Mouse (Mus musculus): ENCODE data around the gene Sema6c. TPM values are rescaled to one million over a fixed set of nuclear protein-coding genes. Genes with fewer than 3 reads are reported as not detected.

The Sema6c gene
- polyA plus RNA-seq, 1 experiment from 2014 or later = 3.9 TPM

DNA sequence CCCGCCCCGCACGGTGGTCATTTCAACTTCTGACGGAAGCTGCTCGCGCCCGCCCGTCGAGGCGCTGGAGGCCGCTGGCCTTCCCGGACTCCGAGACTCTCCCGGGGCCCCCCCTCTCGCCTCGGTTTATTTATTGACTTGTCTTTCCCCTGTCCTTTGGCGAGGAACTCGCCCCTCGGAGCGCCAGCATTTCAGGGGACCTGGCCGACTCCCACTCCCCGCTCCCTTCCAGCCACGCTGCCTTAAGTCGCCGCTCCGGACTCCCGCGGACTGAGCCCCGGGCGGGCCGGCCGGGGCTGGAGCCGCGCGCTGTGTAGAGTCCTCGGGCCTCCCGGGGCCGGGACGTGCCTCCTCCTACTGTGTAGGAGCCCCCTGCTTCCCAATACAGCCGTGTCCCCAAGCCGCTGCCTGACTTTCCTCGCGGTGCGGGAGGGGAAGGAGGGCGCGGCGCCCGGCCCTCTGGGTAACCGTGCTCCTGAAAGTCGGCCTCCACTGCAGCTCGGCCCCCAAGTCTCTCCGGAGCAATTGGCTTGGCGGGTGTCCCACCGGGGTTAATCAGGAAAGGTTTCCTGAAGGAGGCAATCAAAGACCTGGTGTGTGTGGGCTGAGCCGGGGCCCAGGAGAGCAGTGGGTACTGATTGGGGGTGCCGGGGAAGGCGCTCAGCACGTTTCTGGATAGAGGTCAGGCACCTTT lies 13.1 kb downstream of the Sema6c start:
- WGBS = 6% methylated on average over 58 of the region's 58 CpGs
- Histone ChIP-seq H3K27me3 (peaks cover 43% of the 10 kb centered on the region), H3K4me2 (peak overlapping the region; percentile 80), H3K4me3 (replicated peaks) (peak overlapping the region; percentile 42), H3K9ac (peak overlapping the region; percentile 56), H3K4me1 (peaks cover 20% of the 10 kb centered on the region), H3K36me3 (peaks cover 34% of the 10 kb centered on the region), H3K9me3 (replicated peaks) (no peaks in the 10 kb centered on the region), H3K27ac (no peak overlapping the region)
- ATAC-seq (replicated peaks; ENCODE audit: low FRiP score) = peak; percentile 68

DNA sequence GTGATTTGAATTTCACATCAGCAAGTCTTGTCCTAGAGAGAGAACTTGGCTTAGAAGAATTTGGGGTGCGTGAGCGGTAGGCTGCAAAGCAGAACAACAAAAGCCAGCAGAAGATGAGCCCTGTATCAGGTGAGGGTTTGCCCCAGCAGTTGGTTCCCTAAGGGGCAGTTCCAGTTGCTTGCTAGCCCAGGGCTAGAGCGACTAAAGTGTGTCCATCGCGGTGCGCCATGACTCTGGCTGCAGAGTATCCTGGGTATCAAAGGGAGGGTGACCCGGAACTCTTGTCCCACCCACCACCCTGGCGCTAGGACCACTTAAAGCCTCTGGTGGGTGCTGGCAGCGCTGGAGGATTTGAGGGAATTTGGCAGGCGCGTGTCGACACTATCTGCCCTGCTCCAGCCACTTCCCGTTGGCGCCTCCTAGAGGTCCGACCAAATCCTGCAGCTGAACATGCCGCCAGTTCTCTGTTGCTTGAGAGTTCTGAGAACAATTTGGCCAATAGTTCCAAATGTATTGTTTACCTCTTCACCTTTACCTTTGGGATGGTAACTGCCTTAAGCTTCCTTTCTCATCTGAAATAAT lies 13.8 kb downstream of the Sema6c start:
- ATAC-seq (replicated peaks; ENCODE audit: low FRiP score) = peak; percentile 34; the same call in 1 of the 2 replicates
- H3K4me3 ChIP-seq (replicated peaks) = peak overlapping the region; percentile 42
- WGBS = 2% methylated on average over 16 of the region's 16 CpGs

DNA sequence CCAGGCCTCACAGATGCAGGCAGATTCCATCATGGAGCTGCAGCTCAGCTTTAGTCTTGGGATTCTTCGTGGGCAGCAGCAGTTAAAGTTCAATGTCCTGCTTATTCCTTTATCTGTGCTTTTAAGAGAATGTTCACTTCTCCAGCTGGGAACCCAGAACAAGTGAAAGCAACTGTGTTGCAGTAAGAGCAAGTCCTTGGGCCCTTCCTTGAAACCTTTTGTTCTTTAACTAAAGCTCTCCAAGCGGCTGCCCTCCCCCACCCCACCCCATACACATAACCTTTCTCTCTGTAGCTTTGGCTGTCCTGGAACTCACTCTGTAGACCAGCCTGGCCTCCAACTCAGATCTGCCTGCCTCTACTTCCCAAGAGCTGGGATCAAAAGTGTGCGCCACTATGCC lies 16.2 kb downstream of the Sema6c start:
- H3K27me3 ChIP-seq = peaks cover 26% of the 10 kb centered on the region
- WGBS = 82% methylated on average over 3 of the region's 3 CpGs
- H3K9ac ChIP-seq = no peak overlapping the region
- no peak overlapping the region for H3K4me3 ChIP-seq (replicated peaks)
- H3K4me1 ChIP-seq = peaks cover 20% of the 10 kb centered on the region
- ATAC-seq (replicated peaks; ENCODE audit: low FRiP score) = no peak
- no peaks in the 10 kb centered on the region for H3K9me3 ChIP-seq (replicated peaks)
- H3K4me2 ChIP-seq = no peak overlapping the region
- H3K27ac ChIP-seq = no peak overlapping the region
- peaks cover 4% of the 10 kb centered on the region; the same call in 1 of the 2 replicates for H3K36me3 ChIP-seq

More for the DNA sequence above, 13.8 kb downstream of the Sema6c start:
- H3K4me1 ChIP-seq = peaks cover 20% of the 10 kb centered on the region
- peak overlapping the region; percentile 80 for H3K4me2 ChIP-seq
- 0 out of 2 replicates have a peak overlapping the region, but pooled peaks have one; percentile 35 for H3K9ac ChIP-seq
- peaks cover 27% of the 10 kb centered on the region for H3K36me3 ChIP-seq
- no peak overlapping the region for H3K27ac ChIP-seq
- H3K27me3 ChIP-seq = peaks cover 43% of the 10 kb centered on the region
- no peaks in the 10 kb centered on the region for H3K9me3 ChIP-seq (replicated peaks)

DNA sequence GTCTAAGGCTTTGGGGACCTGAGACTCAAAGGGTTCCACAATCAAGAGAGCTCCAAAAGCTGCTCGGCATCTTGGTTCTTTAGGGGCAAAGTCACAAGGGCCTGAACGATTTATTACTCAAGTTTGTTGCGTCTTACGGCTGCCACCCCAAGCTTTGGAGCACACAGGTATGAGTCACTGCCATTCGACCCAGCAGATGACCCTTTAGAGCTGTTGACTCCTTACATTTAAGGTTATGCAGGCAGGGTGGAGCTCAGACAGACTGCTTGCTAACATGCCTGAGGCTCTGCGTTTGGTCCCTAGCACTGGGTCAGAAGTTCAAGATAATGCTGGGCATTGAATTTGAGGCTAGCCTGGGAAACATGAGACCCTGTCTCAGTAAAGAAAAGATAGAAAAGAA lies 17.3 kb downstream of the Sema6c start:
- Histone ChIP-seq H3K4me2 (no peak overlapping the region), H3K27ac (no peak overlapping the region)

GRCm38 (mm10) chr3:95178948-95179347 lies 18.7 kb downstream of the Sema6c start:
- Histone ChIP-seq H3K27me3 (peaks cover 3% of the 10 kb centered on the region), H3K36me3 (peaks cover 16% of the 10 kb centered on the region), H3K9ac (no peak overlapping the region), H3K4me2 (no peak overlapping the region), H3K27ac (no peak overlapping the region), H3K9me3 (replicated peaks) (no peaks in the 10 kb centered on the region), H3K4me1 (peaks cover 3% of the 10 kb centered on the region), H3K4me3 (replicated peaks) (no peak overlapping the region)
- WGBS = 83% methylated on average over 5 of the region's 5 CpGs
- no peak for ATAC-seq (replicated peaks; ENCODE audit: low FRiP score)

More for the DNA sequence above, 17.3 kb downstream of the Sema6c start:
- Histone ChIP-seq H3K27me3 (peaks cover 15% of the 10 kb centered on the region), H3K9me3 (replicated peaks) (no peaks in the 10 kb centered on the region), H3K9ac (no peak overlapping the region), H3K36me3 (0 out of 2 replicates have a peak, but pooled peaks cover 5% of the 10 kb centered on the region), H3K4me1 (peaks cover 16% of the 10 kb centered on the region), H3K4me3 (replicated peaks) (no peak overlapping the region)
- 54% methylated on average over 6 of the region's 6 CpGs for WGBS
- no peak for ATAC-seq (replicated peaks; ENCODE audit: low FRiP score)

DNA sequence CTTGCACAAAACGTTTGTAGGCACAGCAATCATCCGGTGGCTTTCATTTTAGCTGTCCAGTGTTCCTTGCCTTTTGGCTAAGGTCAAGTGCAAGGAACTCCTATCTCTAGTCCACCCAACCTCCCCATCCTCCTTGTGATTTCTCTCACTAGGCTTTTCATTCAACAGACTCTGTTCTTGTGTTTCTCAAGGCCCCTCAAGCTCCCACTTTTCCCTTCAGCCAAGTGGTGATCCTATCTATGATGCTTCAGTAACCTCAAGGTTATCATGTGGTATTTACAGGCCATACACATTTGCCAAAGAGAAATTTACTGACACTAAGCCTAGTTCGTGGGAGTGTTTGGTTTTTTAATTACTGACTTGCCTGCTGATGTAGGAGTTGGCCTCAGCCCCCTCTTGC lies 19.6 kb downstream of the Sema6c start:
- Histone ChIP-seq H3K27ac (no peak overlapping the region), H3K4me2 (no peak overlapping the region), H3K36me3 (peaks cover 26% of the 10 kb centered on the region), H3K9ac (no peak overlapping the region), H3K27me3 (no peaks in the 10 kb centered on the region), H3K9me3 (replicated peaks) (no peaks in the 10 kb centered on the region), H3K4me1 (no peaks in the 10 kb centered on the region), H3K4me3 (replicated peaks) (no peak overlapping the region)
- no peak for ATAC-seq (replicated peaks; ENCODE audit: low FRiP score)
- 50% methylated on average over 3 of the region's 3 CpGs for WGBS

DNA sequence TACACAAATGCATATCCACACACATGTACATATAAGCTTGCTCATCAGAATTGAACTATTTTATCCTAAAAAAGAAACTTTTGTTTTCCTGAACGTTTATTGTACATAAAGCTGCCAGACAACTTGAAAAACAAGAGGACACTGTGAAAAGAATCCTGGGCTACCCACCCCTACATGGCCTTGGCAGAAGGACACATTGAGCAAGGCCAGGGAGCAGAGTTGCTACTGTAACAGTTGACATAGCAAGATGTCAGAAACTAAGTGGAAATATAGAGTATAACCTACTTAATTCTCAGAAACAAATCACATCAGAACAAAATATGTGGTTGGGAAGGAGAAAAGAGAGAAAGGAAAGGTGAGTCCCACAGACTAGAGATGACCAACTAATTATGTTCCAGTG lies 21.6 kb downstream of the Sema6c start:
- no peak overlapping the region for H3K27ac ChIP-seq
- no peaks in the 10 kb centered on the region for H3K9me3 ChIP-seq (replicated peaks)
- no peak overlapping the region for H3K4me3 ChIP-seq (replicated peaks)
- H3K4me2 ChIP-seq = no peak overlapping the region
- no peak overlapping the region for H3K9ac ChIP-seq
- peaks cover 43% of the 10 kb centered on the region for H3K36me3 ChIP-seq
- H3K4me1 ChIP-seq = no peaks in the 10 kb centered on the region
- WGBS = 75% methylated on average over 1 of the region's 1 CpGs
- ATAC-seq (replicated peaks; ENCODE audit: low FRiP score) = no peak
- H3K27me3 ChIP-seq = no peaks in the 10 kb centered on the region

DNA sequence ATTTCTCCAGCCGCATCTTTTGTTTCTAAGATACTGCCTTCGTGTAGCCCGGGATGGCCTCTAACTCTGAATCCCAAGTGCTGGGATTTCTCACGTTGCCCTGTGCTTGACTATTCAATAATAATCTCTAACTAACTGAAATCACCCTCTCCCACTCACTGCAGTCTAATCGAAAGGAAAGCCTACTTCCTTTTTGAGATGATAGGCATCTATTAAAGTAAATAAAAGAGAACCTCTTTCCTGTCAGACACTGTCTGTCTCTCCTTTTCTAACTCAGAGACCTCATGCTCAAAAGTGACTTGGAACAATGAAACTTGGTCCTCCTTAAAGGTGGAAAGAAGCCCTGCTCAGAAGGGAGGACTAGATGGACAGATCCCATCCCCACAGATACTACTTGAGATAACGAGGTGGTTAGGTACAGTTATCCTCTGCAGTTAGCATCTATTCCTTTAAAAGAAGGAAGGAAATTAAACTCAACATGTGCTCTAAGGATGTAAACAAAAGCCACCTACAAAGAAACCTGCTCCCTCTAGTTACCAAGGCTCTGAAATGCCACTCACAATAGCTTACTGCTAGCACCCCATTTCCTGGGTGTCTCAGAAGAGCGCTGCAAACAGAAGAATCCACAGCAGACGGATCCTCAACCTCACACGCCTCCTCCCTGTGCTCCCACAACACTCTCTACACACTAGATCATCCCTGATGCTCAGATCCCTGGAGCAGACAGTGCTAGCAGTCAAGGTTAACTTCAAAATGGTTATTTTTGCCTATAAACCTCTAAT lies 24.7 kb downstream of the Sema6c start:
- H3K36me3 ChIP-seq = peaks cover 75% of the 10 kb centered on the region
- ATAC-seq (replicated peaks; ENCODE audit: low FRiP score) = no peak

GRCm38 (mm10) chr3:95186100-95186499 lies 25.8 kb downstream of the Sema6c start:
- Histone ChIP-seq H3K4me2 (no peak overlapping the region), H3K9ac (no peak overlapping the region), H3K4me3 (replicated peaks) (no peak overlapping the region), H3K9me3 (replicated peaks) (no peaks in the 10 kb centered on the region), H3K27me3 (no peaks in the 10 kb centered on the region), H3K36me3 (peaks cover 80% of the 10 kb centered on the region), H3K4me1 (no peaks in the 10 kb centered on the region), H3K27ac (no peak overlapping the region)
- ATAC-seq (replicated peaks; ENCODE audit: low FRiP score) = no peak
- WGBS = 90% methylated on average over 2 of the region's 2 CpGs

More for the DNA sequence above, 24.7 kb downstream of the Sema6c start:
- no peaks in the 10 kb centered on the region for H3K4me1 ChIP-seq
- H3K4me3 ChIP-seq (replicated peaks) = no peak overlapping the region
- no peak overlapping the region for H3K27ac ChIP-seq
- no peak overlapping the region for H3K4me2 ChIP-seq
- H3K9ac ChIP-seq = no peak overlapping the region
- WGBS = 90% methylated on average over 9 of the region's 9 CpGs
- no peaks in the 10 kb centered on the region for H3K27me3 ChIP-seq
- no peaks in the 10 kb centered on the region for H3K9me3 ChIP-seq (replicated peaks)

- Histone ChIP-seq H3K36me3 (peaks cover 81% of the 10 kb centered on the region), H3K27me3 (no peaks in the 10 kb centered on the region), H3K9ac (no peak overlapping the region), H3K4me1 (no peaks in the 10 kb centered on the region), H3K27ac (no peak overlapping the region), H3K9me3 (replicated peaks) (no peaks in the 10 kb centered on the region), H3K4me2 (no peak overlapping the region), H3K4me3 (replicated peaks) (no peak overlapping the region)
- ATAC-seq (replicated peaks; ENCODE audit: low FRiP score) = no peak
- WGBS = 86% methylated on average over 6 of the region's 6 CpGs
Observed at GRCm38 (mm10) chr3:95186888-95187287, 26.6 kb downstream of the Sema6c start.

DNA sequence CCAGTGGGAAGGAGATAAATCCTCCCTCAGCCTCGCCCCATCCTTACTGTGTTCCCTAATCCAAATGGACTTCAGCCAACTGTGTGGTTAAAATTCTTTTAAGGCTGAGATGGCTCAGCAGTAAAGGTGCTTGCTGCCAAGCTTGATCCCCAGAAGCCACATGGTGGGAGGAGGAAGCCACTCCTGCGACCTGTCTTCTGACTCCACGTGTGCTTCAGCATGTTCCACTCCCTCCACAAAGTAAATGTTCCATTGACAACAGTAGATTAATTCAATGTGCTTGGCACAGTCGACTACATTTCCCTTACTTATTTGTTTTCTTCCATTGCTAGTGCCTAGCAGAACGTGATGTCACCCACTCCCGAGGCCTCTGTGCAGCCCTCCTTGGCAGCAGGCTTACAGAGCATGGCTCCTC lies 34.5 kb downstream of the Sema6c start:
- Histone ChIP-seq H3K9ac (no peak overlapping the region), H3K4me2 (no peak overlapping the region), H3K9me3 (replicated peaks) (no peaks in the 10 kb centered on the region), H3K36me3 (peaks cover 75% of the 10 kb centered on the region), H3K27ac (no peak overlapping the region), H3K4me1 (no peaks in the 10 kb centered on the region), H3K27me3 (no peaks in the 10 kb centered on the region), H3K4me3 (replicated peaks) (no peak overlapping the region)
- ATAC-seq (replicated peaks; ENCODE audit: low FRiP score) = no peak
- WGBS = 86% methylated on average over 6 of the region's 6 CpGs

- Histone ChIP-seq H3K4me3 (replicated peaks) (no peak overlapping the region), H3K4me1 (no peaks in the 10 kb centered on the region), H3K36me3 (peaks cover 78% of the 10 kb centered on the region), H3K4me2 (no peak overlapping the region), H3K9ac (no peak overlapping the region), H3K27ac (no peak overlapping the region), H3K27me3 (no peaks in the 10 kb centered on the region), H3K9me3 (replicated peaks) (no peaks in the 10 kb centered on the region)
- WGBS = 86% methylated on average over 2 of the region's 2 CpGs
- no peak for ATAC-seq (replicated peaks; ENCODE audit: low FRiP score)
Observed at GRCm38 (mm10) chr3:95195772-95196171, 35.5 kb downstream of the Sema6c start.
